Mouse (Mus musculus) hindbrain, embryonic 12.5 days (tissue): Measurements from ENCODE around the gene Vmn2r76. TPM values are rescaled to one million over a fixed set of nuclear protein-coding genes. Genes with fewer than 3 reads are reported as not detected.
A peak's percentile ranks its signal among the peaks of the same experiment; 100 is the strongest.
"Not testable (repeated sequence)": the region's sequence is repeated elsewhere in the genome, so short reads cannot be mapped to it uniquely, and the experiment has no call there.

Source experiments
- ATAC-seq: fragments of 200-750 bp; cut with Nextera tagmentation; 2 replicates; pipeline ENCODE4 v1.8.0; 2017; ENCODE audit warnings: moderate TSS enrichment; ENCODE audit not compliant: low FRiP score
- H3K27ac ChIP-seq: fragments of 300-500 bp; sonication (generic); 2 replicates; pipeline ENCODE4 v1.5.1; 2016; ENCODE audit warnings: mild to moderate bottlenecking
- H3K27me3 ChIP-seq: fragments of 300-500 bp; sonication (generic); 2 replicates; pipeline ENCODE4 v1.6.1; 2016; ENCODE audit warnings: mild to moderate bottlenecking
- H3K36me3 ChIP-seq: fragments of 300-500 bp; sonication (generic); 2 replicates; pipeline ENCODE4 v1.6.1; 2016; ENCODE audit warnings: mild to moderate bottlenecking
- H3K4me1 ChIP-seq: fragments of 300-500 bp; sonication (generic); 2 replicates; pipeline ENCODE4 v1.6.1; 2016
- H3K4me2 ChIP-seq: fragments of 300-500 bp; sonication (generic); replicated peaks from 2 replicates; pipeline ENCODE4 v1.6.1; 2016; ENCODE audit warnings: mild to moderate bottlenecking
- H3K4me3 ChIP-seq: fragments of 300-500 bp; sonication (generic); 2 replicates; pipeline ENCODE4 v1.5.1; 2016; ENCODE audit warnings: mild to moderate bottlenecking
- H3K9ac ChIP-seq: fragments of 300-500 bp; sonication (generic); 2 replicates; pipeline ENCODE4 v1.6.1; 2016; ENCODE audit warnings: mild to moderate bottlenecking, moderate library complexity
- H3K9me3 ChIP-seq: fragments of 300-500 bp; sonication (generic); replicated peaks from 2 replicates; pipeline ENCODE4 v1.6.1; 2016; ENCODE audit warnings: mild to moderate bottlenecking
- WGBS: fragments of 180-500 bp; shearing (Covaris S2); methylation state at CpG from one replicate; pipeline ENCODE4 v1.1.7; 2016; 5-methylcytosine and 5-hydroxymethylcytosine counted together
- polyA plus RNA-seq: library from polyadenylated mRNA; unstranded; fragments of >200 nt; fragmentation: Nextera tagmentation; extraction: Ambion mirVana; gene quantifications from 2 replicates; pipeline ENCODE4 v1.2.1, GENCODE M21; 2016

Gene Vmn2r76
- not detected in 2 replicates for polyA plus RNA-seq

GRCm38 (mm10) chr7:86246208-86246607 lies at the start of gene Vmn2r76:
Gene Vmn2r76, minus strand, starts transcription at chr7:86246308.
- no peaks in the 10 kb centered on the region for H3K27me3 ChIP-seq
- H3K4me2 ChIP-seq, result no peak within 1 kb of the TSS
- H3K4me1 ChIP-seq, result no peaks in the 10 kb centered on the region
- no peak within 1 kb of the TSS for H3K4me3 ChIP-seq
- 68% methylated on average over 1 of the region's 1 CpGs for WGBS
- H3K36me3 ChIP-seq, result no peaks in the 10 kb centered on the region
- no peaks in the 10 kb centered on the region for H3K9me3 ChIP-seq
- no peak within 1 kb of the TSS for H3K27ac ChIP-seq
- H3K9ac ChIP-seq, result no peak within 1 kb of the TSS
- no peak for ATAC-seq

GRCm38 (mm10) chr7:86277072-86277471 lies 31.0 kb upstream of the Vmn2r76 start, which contains the start of gene Olfr310:
Gene Olfr310, minus strand, starts transcription at chr7:86277172.
- H3K4me3 ChIP-seq, result no peak within 1 kb of the TSS
- WGBS, result 71% methylated on average over 1 of the region's 1 CpGs
- no peaks in the 10 kb centered on the region for H3K9me3 ChIP-seq
- H3K4me1 ChIP-seq, result no peaks in the 10 kb centered on the region
- no peak within 1 kb of the TSS for H3K9ac ChIP-seq
- no peaks in the 10 kb centered on the region for H3K27me3 ChIP-seq
- H3K4me2 ChIP-seq, result no peak within 1 kb of the TSS
- ATAC-seq, result no peak
- no peaks in the 10 kb centered on the region for H3K36me3 ChIP-seq
- H3K27ac ChIP-seq, result no peak within 1 kb of the TSS

- H3K27ac ChIP-seq, result no peak overlapping the region
- no peak overlapping the region for H3K4me3 ChIP-seq
- no peak overlapping the region for H3K9ac ChIP-seq
- H3K4me2 ChIP-seq, result no peak overlapping the region
- no peaks in the 10 kb centered on the region for H3K9me3 ChIP-seq
- ATAC-seq, result peak; percentile 52; the same call in 1 of the 2 replicates
- H3K27me3 ChIP-seq, result no peaks in the 10 kb centered on the region
- no peaks in the 10 kb centered on the region for H3K36me3 ChIP-seq
- H3K4me1 ChIP-seq, result no peaks in the 10 kb centered on the region
Observed at GRCm38 (mm10) chr7:86211345-86211744, 34.8 kb downstream of the Vmn2r76 start.

- WGBS, result 68% methylated on average over 1 of the region's 1 CpGs
- not testable (repeated sequence) for H3K4me1 ChIP-seq, H3K36me3 ChIP-seq, ATAC-seq, H3K4me2 ChIP-seq, H3K27me3 ChIP-seq, H3K27ac ChIP-seq, H3K4me3 ChIP-seq, H3K9ac ChIP-seq, H3K9me3 ChIP-seq
Observed at GRCm38 (mm10) chr7:86171678-86172077, 74.4 kb downstream of the Vmn2r76 start, which contains the start of gene Vmn2r75. Gene Vmn2r75, minus strand, starts transcription at chr7:86171778.

Other genes starting within 250 kb of the Vmn2r76 start
- not detected in 2 replicates for gene Vmn2r75, start 74.5 kb downstream of the Vmn2r76 start, polyA plus RNA-seq
- not detected in 2 replicates for gene Olfr310, start 30.9 kb upstream of the Vmn2r76 start, polyA plus RNA-seq
- gene Olfr309, start 67.4 kb upstream of the Vmn2r76 start, polyA plus RNA-seq, result not detected in 2 replicates
- gene Olfr308, start 79.3 kb upstream of the Vmn2r76 start, polyA plus RNA-seq, result not detected in 2 replicates
- gene Olfr307, start 91.3 kb upstream of the Vmn2r76 start, polyA plus RNA-seq, result not detected in 2 replicates
- gene Olfr305, start 120.6 kb upstream of the Vmn2r76 start, polyA plus RNA-seq, result not detected in 2 replicates
- gene Olfr304, start 140.3 kb upstream of the Vmn2r76 start, polyA plus RNA-seq, result not detected in 2 replicates
- not detected in 2 replicates for gene Olfr303, start 151.5 kb upstream of the Vmn2r76 start, polyA plus RNA-seq
- gene Olfr301, start 157.5 kb upstream of the Vmn2r76 start, polyA plus RNA-seq, result not detected in 2 replicates
- gene Olfr299, start 213.6 kb upstream of the Vmn2r76 start, polyA plus RNA-seq, result not detected in 2 replicates
- not detected in 2 replicates for gene Olfr298, start 246.2 kb upstream of the Vmn2r76 start, polyA plus RNA-seq